Mouse (Mus musculus): ENCODE data around the gene Nthl1. TPM values are rescaled to one million over a fixed set of nuclear protein-coding genes. Genes with fewer than 3 reads are reported as not detected.

Nthl1 gene
- polyA plus RNA-seq, 1 experiment: 4.6 TPM

DNA sequence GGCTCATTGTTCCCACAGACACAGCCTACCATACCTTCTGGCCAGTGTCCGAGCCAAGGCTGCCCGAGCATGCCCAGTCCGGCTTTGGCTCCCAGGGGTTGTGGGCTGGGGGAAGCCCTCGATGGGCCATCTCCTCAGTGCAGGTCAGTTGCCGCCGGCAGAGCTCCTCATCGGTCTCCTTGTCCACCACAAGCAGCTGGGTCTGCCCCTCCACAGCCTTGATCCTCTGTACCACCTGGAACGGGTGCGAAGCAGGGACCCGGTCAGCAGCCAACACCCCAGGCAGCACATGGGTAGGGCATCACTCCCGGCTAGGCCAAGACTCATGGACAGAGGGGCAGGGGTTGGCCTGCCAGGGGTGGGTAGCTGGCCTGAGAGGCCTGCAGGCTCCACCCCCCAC, 15.0 kb downstream of the Nthl1 start:
- WGBS: 83% methylated on average over 11 of the region's 11 CpGs
- H3K4me1 ChIP-seq (ENCODE audit: control insufficient read depth, insufficient read depth, low read length): no peaks in the 10 kb centered on the region; the same call in 1 of the 2 replicates
- TF ChIP-seq POLR2A (IDR thresholded peaks at IDR 0.05; ENCODE audit: borderline replicate concordance, control insufficient read depth, low read depth, low read length): no peak
- TF ChIP-seq CTCF (IDR thresholded peaks at IDR 0.05; ENCODE audit: control insufficient read depth, insufficient read depth, low read length): no peak

DNA sequence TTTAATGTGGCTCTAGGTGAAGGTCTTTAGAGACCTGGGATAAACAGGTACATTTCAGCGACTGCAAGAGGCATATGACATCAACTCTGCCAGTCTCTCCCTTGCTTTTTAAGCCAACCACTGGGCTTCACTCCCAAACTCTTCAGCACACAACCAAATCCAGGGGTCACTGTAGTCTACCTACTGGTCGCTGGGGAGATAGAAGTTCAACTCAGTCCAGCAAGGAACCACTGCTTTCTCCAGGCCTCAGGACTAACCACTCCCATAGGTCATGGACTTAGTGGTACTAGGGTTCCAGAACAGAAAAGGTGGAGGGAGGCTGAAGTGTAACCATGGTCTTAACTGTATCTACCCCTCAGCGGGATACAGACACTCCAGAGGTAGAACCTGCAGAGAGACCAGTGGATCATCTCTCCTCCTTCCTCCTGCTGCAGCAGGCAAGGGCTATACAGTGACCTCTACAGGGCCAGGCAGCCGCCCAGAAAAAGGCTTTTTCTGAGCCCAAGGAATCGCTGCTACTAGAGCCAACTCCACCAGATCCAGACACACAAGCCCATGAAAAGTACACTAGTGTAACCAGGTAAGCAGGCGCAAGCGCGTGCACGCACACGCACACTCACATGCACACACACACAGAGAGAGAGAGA, 16.4 kb downstream of the Nthl1 start:
- Histone ChIP-seq H3K4me1 (ENCODE audit: control insufficient read depth, insufficient read depth, low read length) (no peaks in the 10 kb centered on the region; the same call in 1 of the 2 replicates), H3K4me3 (replicated peaks; ENCODE audit: control insufficient read depth, low read depth, low read length) (no peak overlapping the region), H3K27ac (ENCODE audit: control insufficient read depth, insufficient read depth, low read depth, low read length, poor library complexity) (no peak overlapping the region)
- TF ChIP-seq CTCF (IDR thresholded peaks at IDR 0.05; ENCODE audit: control insufficient read depth, insufficient read depth, low read length): no peak
- no peak for TF ChIP-seq POLR2A (IDR thresholded peaks at IDR 0.05; ENCODE audit: borderline replicate concordance, control insufficient read depth, low read depth, low read length)
- WGBS: 79% methylated on average over 10 of the region's 10 CpGs

More for the DNA sequence above, 15.0 kb downstream of the Nthl1 start:
- Histone ChIP-seq H3K27ac (ENCODE audit: control insufficient read depth, insufficient read depth, low read depth, low read length, poor library complexity) (no peak overlapping the region), H3K4me3 (replicated peaks; ENCODE audit: control insufficient read depth, low read depth, low read length) (no peak overlapping the region)

DNA sequence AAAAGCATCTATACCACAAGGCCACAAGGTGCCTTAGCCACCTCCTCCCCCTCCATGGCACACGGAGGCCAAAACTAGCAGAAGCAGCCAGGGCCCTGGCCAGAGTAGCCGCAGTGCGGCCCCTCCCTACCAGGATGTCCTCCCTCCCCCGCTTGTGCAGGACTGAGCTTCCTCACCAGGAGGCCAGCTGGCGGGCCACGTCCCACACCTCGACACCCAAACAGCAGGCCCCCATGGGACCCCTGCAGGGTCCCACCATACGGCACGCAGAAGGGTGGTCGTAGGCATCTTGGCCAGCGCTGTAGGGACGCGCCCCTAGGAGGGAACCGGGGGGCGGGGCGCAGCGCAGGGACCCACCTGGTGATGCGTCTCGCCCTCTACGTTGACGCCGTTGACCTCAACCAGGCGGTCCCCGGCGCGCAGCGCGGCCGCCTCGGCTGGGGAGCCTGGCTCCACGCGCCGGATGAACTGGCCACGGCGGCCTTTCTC, 17.1 kb downstream of the Nthl1 start:
- WGBS: 2% methylated on average over 35 of the region's 35 CpGs
- no peak for TF ChIP-seq CTCF (IDR thresholded peaks at IDR 0.05; ENCODE audit: control insufficient read depth, insufficient read depth, low read length)
- TF ChIP-seq POLR2A (IDR thresholded peaks at IDR 0.05; ENCODE audit: borderline replicate concordance, control insufficient read depth, low read depth, low read length): no peak
- peak overlapping the region; percentile 58 for H3K27ac ChIP-seq (ENCODE audit: control insufficient read depth, insufficient read depth, low read depth, low read length, poor library complexity)
- H3K4me1 ChIP-seq (ENCODE audit: control insufficient read depth, insufficient read depth, low read length): no peaks in the 10 kb centered on the region; the same call in 1 of the 2 replicates
- H3K4me3 ChIP-seq (replicated peaks; ENCODE audit: control insufficient read depth, low read depth, low read length): peak overlapping the region; percentile 48

DNA sequence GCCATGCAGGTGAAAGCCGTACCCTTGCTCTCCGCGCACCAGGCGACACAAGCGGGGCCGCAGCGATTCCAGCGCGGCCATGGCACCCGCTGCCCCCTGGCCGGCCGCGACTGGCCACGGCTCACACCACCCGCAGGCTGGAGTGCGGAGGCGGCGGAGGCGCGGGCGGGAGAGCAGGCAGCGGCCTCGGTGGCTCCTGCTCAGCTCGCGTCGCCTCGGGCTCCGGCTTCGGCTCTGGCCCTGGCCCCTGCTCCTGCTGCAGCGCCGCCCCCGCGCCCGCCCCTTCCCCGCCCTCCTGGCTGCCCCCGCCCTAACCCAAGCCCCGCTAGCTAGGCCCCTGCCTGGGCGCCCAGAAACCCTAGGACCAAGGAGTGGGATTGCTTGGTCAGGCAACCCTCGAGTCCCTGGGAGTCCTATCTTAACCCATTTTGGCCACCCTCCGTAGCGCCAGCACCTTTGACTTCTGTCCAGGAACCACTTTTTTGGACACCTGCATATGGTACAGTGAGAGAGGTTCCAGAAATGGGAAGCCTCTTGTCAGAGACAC, 17.7 kb downstream of the Nthl1 start, which contains the start of gene Slc9a3r2:
Gene Slc9a3r2, minus strand, starts transcription at position 258 of the 547 bp plus-strand sequence.
- no peak for TF ChIP-seq POLR2A (IDR thresholded peaks at IDR 0.05; ENCODE audit: borderline replicate concordance, control insufficient read depth, low read depth, low read length)
- no peak for TF ChIP-seq CTCF (IDR thresholded peaks at IDR 0.05; ENCODE audit: control insufficient read depth, insufficient read depth, low read length)
- Histone ChIP-seq H3K4me1 (ENCODE audit: control insufficient read depth, insufficient read depth, low read length) (no peaks in the 10 kb centered on the region; the same call in 1 of the 2 replicates), H3K4me3 (replicated peaks; ENCODE audit: control insufficient read depth, low read depth, low read length) (peak within 1 kb of the TSS; percentile 48), H3K27ac (ENCODE audit: control insufficient read depth, insufficient read depth, low read depth, low read length, poor library complexity) (peak within 1 kb of the TSS; percentile 58)
- WGBS: under 1% methylated on average over 41 of the region's 41 CpGs

DNA sequence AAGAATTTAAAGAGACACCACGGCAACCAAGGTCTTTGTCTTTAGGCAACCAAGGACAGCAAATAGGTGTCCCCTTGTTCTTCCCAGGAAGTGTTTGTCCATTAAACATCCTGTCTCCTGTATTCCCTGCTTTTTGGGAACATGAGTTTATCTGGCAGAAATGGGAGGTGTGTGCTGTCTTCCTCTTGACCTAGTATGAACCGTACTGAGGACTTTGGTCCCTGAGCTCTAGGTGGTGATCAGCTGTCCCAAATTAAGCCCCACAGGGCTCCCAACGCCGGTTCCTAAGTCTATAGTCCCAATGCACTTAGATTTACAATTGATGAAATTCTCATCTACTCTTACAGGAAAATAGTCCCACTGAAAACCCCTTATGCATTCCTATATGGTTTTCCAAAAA, 18.3 kb downstream of the Nthl1 start:
- WGBS: 78% methylated on average over 4 of the region's 4 CpGs
- Histone ChIP-seq H3K4me1 (ENCODE audit: control insufficient read depth, insufficient read depth, low read length) (no peaks in the 10 kb centered on the region; the same call in 1 of the 2 replicates), H3K27ac (ENCODE audit: control insufficient read depth, insufficient read depth, low read depth, low read length, poor library complexity) (no peak overlapping the region)

DNA sequence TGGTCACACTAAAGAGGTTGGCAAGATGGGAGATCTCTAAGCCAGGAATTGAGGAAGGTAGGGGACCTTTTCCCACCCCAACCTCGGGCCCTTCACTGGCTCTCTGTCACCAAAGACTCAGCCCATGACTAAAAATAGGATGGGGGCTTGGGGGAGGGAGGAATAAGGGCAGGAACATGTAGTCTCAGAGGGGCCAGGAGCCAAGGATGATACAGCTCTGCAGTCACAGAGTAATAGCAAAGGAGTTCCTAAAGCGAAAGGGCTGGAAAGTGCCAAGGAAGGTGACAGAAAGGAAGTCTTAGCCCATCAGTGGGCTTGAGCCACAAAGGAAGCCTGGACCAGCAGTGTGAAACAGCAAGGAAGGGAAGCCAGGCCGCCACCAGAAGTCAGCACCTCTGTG, 19.4 kb downstream of the Nthl1 start:
- Histone ChIP-seq H3K4me1 (ENCODE audit: control insufficient read depth, insufficient read depth, low read length) (no peaks in the 10 kb centered on the region; the same call in 1 of the 2 replicates), H3K27ac (ENCODE audit: control insufficient read depth, insufficient read depth, low read depth, low read length, poor library complexity) (no peak overlapping the region), H3K4me3 (replicated peaks; ENCODE audit: control insufficient read depth, low read depth, low read length) (no peak overlapping the region)
- TF ChIP-seq CTCF (IDR thresholded peaks at IDR 0.05; ENCODE audit: control insufficient read depth, insufficient read depth, low read length) (no peak), POLR2A (IDR thresholded peaks at IDR 0.05; ENCODE audit: borderline replicate concordance, control insufficient read depth, low read depth, low read length) (no peak)
- 21% methylated on average over 3 of the region's 3 CpGs for WGBS

More for the DNA sequence above, 18.3 kb downstream of the Nthl1 start:
- TF ChIP-seq CTCF (IDR thresholded peaks at IDR 0.05; ENCODE audit: control insufficient read depth, insufficient read depth, low read length): no peak
- no peak for TF ChIP-seq POLR2A (IDR thresholded peaks at IDR 0.05; ENCODE audit: borderline replicate concordance, control insufficient read depth, low read depth, low read length)
- H3K4me3 ChIP-seq (replicated peaks; ENCODE audit: control insufficient read depth, low read depth, low read length): no peak overlapping the region

DNA sequence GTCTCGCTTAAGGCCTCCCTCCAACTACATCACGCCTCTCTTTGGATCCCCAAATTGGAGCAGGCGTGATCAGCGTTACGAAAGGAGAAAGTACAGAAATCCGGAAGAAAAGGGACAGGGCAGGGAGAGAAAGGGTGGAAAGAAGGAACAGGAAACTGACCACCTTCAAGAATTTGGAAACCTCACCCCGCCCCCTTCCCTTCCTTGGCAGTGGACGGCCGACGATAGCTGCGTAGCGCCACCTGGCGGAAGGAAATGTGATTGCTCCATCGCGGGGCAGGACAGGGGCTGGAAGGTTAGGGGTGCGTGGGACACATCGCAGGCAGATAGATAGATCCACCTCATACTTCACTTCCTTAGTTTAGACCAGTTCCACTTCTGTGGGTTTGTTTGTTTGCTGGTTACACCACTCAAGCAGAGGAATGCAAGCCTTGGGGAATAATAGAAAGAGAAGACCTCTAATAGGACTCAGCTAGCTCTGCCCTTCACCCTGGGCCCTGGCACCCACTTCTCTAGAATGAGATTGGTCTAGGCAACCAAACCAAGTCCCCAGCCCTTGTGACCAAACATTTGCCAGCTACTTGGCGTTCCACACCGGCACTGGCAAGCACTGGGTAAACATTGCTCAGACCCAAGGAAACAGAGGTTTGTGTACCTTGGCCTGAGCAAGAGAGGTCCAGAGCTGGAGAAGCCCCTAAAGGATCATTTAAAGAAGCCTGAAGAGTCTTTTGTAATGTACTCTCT, 21.7 kb downstream of the Nthl1 start:
- WGBS: 7% methylated on average over 19 of the region's 19 CpGs

DNA sequence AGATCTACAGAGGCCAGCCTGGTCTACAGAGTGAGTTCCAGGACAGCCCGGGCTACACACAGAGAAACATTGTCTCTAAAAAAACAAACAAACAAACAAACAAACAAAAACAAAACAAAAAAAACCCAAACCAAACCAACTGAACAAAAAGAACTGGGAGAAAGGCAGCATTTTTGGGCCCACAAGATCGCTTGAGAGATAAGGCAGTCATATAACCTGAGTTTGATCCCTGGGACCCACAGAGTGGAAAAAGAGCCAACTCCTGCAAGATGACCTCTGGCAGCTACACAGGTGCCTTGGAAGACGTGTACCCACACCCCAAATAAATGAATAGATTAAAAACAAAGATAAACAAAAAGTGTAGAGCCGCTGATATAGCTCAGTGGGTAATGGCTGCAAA, 22.5 kb downstream of the Nthl1 start:
- Histone ChIP-seq H3K4me3 (replicated peaks; ENCODE audit: control insufficient read depth, low read depth, low read length) (no peak overlapping the region), H3K27ac (ENCODE audit: control insufficient read depth, insufficient read depth, low read depth, low read length, poor library complexity) (no peak overlapping the region), H3K4me1 (ENCODE audit: control insufficient read depth, insufficient read depth, low read length) (no peaks in the 10 kb centered on the region; the same call in 1 of the 2 replicates)
- WGBS: 79% methylated on average over 4 of the region's 4 CpGs
- no peak for TF ChIP-seq POLR2A (IDR thresholded peaks at IDR 0.05; ENCODE audit: borderline replicate concordance, control insufficient read depth, low read depth, low read length)
- TF ChIP-seq CTCF (IDR thresholded peaks at IDR 0.05; ENCODE audit: control insufficient read depth, insufficient read depth, low read length): no peak

More for the DNA sequence above, 21.7 kb downstream of the Nthl1 start:
- H3K4me1 ChIP-seq (ENCODE audit: control insufficient read depth, insufficient read depth, low read length): no peaks in the 10 kb centered on the region; the same call in 1 of the 2 replicates
- no peak overlapping the region for H3K27ac ChIP-seq (ENCODE audit: control insufficient read depth, insufficient read depth, low read depth, low read length, poor library complexity)
- H3K4me3 ChIP-seq (replicated peaks; ENCODE audit: control insufficient read depth, low read depth, low read length): peak overlapping the region; percentile 33
- TF ChIP-seq POLR2A (IDR thresholded peaks at IDR 0.05; ENCODE audit: borderline replicate concordance, control insufficient read depth, low read depth, low read length): peak; percentile 41; the same call in 1 of the 2 replicates
- TF ChIP-seq CTCF (IDR thresholded peaks at IDR 0.05; ENCODE audit: control insufficient read depth, insufficient read depth, low read length): peak; percentile 97
